Mouse (Mus musculus) ovary, postnatal 10 days (tissue): ENCODE data around the gene Spata6.

Source experiments
- DNase-seq: peaks from one replicate; pipeline ENCODE4 v3.0.0; 2022; ENCODE audit warnings: low spot score

Gene Spata6

GRCm38 (mm10) chr4:111719776-111720661 lies at the start of gene Spata6:
Spata6 (plus strand) TSS chr4:111719984.
- DNase-seq: peak; percentile 68

- no peak for DNase-seq
Measured at GRCm38 (mm10) chr4:111670566-111671421, 49.0 kb upstream of the Spata6 start.

GRCm38 (mm10) chr4:111671440-111671839 lies 48.3 kb upstream of the Spata6 start:
- no peak for DNase-seq

GRCm38 (mm10) chr4:111673904-111674303 lies 45.9 kb upstream of the Spata6 start:
- DNase-seq: no peak

- no peak for DNase-seq
Measured at GRCm38 (mm10) chr4:111681926-111682325, 37.9 kb upstream of the Spata6 start.

- no peak for DNase-seq
Measured at GRCm38 (mm10) chr4:111682793-111683192, 37.0 kb upstream of the Spata6 start.

GRCm38 (mm10) chr4:111683843-111684242 lies 35.9 kb upstream of the Spata6 start:
- no peak for DNase-seq

- no peak for DNase-seq
Measured at GRCm38 (mm10) chr4:111685951-111686350, 33.8 kb upstream of the Spata6 start.

- no peak for DNase-seq
Measured at GRCm38 (mm10) chr4:111686951-111687350, 32.8 kb upstream of the Spata6 start.

- peak; percentile 42 for DNase-seq
Measured at GRCm38 (mm10) chr4:111687613-111688012, 32.2 kb upstream of the Spata6 start.

GRCm38 (mm10) chr4:111691057-111691543 lies 28.7 kb upstream of the Spata6 start:
- no peak for DNase-seq

GRCm38 (mm10) chr4:111701381-111701780 lies 18.4 kb upstream of the Spata6 start:
- DNase-seq: no peak

GRCm38 (mm10) chr4:111704126-111704525 lies 15.7 kb upstream of the Spata6 start:
- no peak for DNase-seq

- no peak for DNase-seq
Measured at GRCm38 (mm10) chr4:111704975-111705374, 14.8 kb upstream of the Spata6 start.

GRCm38 (mm10) chr4:111719296-111719695 lies 488 bp upstream of the Spata6 start:
- no peak for DNase-seq

GRCm38 (mm10) chr4:111720662-111721003 lies 849 bp downstream of the Spata6 start:
- DNase-seq: no peak

- no peak for DNase-seq
Measured at GRCm38 (mm10) chr4:111721121-111721840, 1.5 kb downstream of the Spata6 start.

- no peak for DNase-seq
Measured at GRCm38 (mm10) chr4:111737551-111737950, 17.8 kb downstream of the Spata6 start.

GRCm38 (mm10) chr4:111780533-111780932 lies 60.7 kb downstream of the Spata6 start:
- DNase-seq: no peak

GRCm38 (mm10) chr4:111799892-111800291 lies 80.1 kb downstream of the Spata6 start:
- no peak for DNase-seq

- no peak for DNase-seq
Measured at GRCm38 (mm10) chr4:111803164-111803563, 83.4 kb downstream of the Spata6 start.

GRCm38 (mm10) chr4:111817478-111817877 lies 97.7 kb downstream of the Spata6 start:
- DNase-seq: no peak
